ENCODE assay signal across 9 mouse cellular contexts in genomic region chr2:166082193-166082592, GRCm38 (mm10).
A peak's percentile ranks its signal among the peaks of the same experiment; 100 is the strongest.
DNase-seq lines count a peak whose midpoint lies in the region; ATAC-seq and TF ChIP-seq lines count a peak whose summit lies in the region.
"Had no signal": no experiment of that assay in that cellular context is flagged by ENCODE, and none has a peak within 500 bp of the region (broad histone marks: within the 10 kb centered on the region; RNA-seq: fewer than 3 reads in every experiment).

No protein-coding gene starts in this region.

- H3K27me3 ChIP-seq in CH12.LX (replicated peaks): peaks cover 8% of the 10 kb centered on the region
- H3K27me3 ChIP-seq in liver, embryonic 13.5 days: no peaks in the 10 kb centered on the region
- H3K27me3 ChIP-seq: limb, embryonic 12.5 days had no signal

- in situ Hi-C loops in CH12.LX (cut with MboI; ENCODE audit: low pct_ligation_motif_present, low pct_unique_long_range_greater_than_20kb, low sequenced_read_pairs): loop anchor here (25.0 kb wide), 2 partner anchors 545 to 705 kb away; partner anchors contain the start of gene Trp53rkb

- H3K27ac ChIP-seq in CH12.LX (ENCODE audit: insufficient read depth, low read depth): no peak overlapping the region
- H3K27ac ChIP-seq in liver, embryonic 13.5 days: no peak overlapping the region
- H3K27ac ChIP-seq: limb, embryonic 12.5 days had no signal

- no peak for TF ChIP-seq EP300 in CH12.LX (IDR thresholded peaks at IDR 0.05; ENCODE audit: low read length)

- no peaks in the 10 kb centered on the region for H3K79me2 ChIP-seq in CH12.LX (replicated peaks; ENCODE audit: control insufficient read depth, extremely low read depth, insufficient read depth, poor library complexity, severe bottlenecking)

- H3K4me3 ChIP-seq in CH12.LX (replicated peaks in 1 of 3; ENCODE audit: low read depth in 2 of 3, low read length in 2 of 3, poor library complexity in 1 of 3): no peak overlapping the region
- no peak overlapping the region for H3K4me3 ChIP-seq in liver, embryonic 13.5 days (replicated peaks)
- H3K4me3 ChIP-seq: limb, embryonic 12.5 days had no signal

- H3K4me2 ChIP-seq in CH12.LX (ENCODE audit: insufficient read depth, low read depth, poor library complexity, severe bottlenecking): no peak overlapping the region
- no peak overlapping the region for H3K4me2 ChIP-seq in liver, embryonic 13.5 days
- H3K4me2 ChIP-seq: limb, embryonic 12.5 days had no signal

- peak; percentile 82 for DNase-seq in 416B (ENCODE audit: low read depth)
- DNase-seq in CH12.LX (ENCODE audit: extremely low read depth): peak; percentile 78
- DNase-seq in c-Kit-positive CD71-positive TER-119-positive erythroid progenitor cells, embryonic 14.5 days (ENCODE audit: low spot score): peak; percentile 69
- DNase-seq in kidney, adult 9 months: peak; percentile 88
- DNase-seq in liver, embryonic 13.5 days: peak; percentile 57
- DNase-seq in right cerebral cortex, postnatal 36 days (ENCODE audit: low spot score in 2 of 2): peak; percentile 50 to 61

- no peaks in the 10 kb centered on the region for H3K9me3 ChIP-seq in CH12.LX (replicated peaks; ENCODE audit: low read length)
- no peaks in the 10 kb centered on the region for H3K9me3 ChIP-seq in liver, embryonic 13.5 days (replicated peaks)
- H3K9me3 ChIP-seq: limb, embryonic 12.5 days had no signal

- TF ChIP-seq POLR2A in CH12.LX (IDR thresholded peaks at IDR 0.05; ENCODE audit: low read depth, low read length): no peak

- no peak overlapping the region for H3K9ac ChIP-seq in CH12.LX (ENCODE audit: insufficient read depth, low read depth)
- no peak overlapping the region for H3K9ac ChIP-seq in liver, embryonic 13.5 days
- H3K9ac ChIP-seq: limb, embryonic 12.5 days had no signal

- dilution Hi-C loops in CH12.LX (cut with MboI; ENCODE audit: extremely low pct_ligation_motif_present, extremely low pct_unique_long_range_greater_than_20kb, low sequenced_read_pairs): no loop called here

- no peaks in the 10 kb centered on the region for H3K36me3 ChIP-seq in CH12.LX (replicated peaks in 1 of 2; ENCODE audit: control insufficient read depth in 1 of 2, insufficient read depth in 1 of 2, low read length in 1 of 2)
- H3K36me3 ChIP-seq in liver, embryonic 13.5 days: no peaks in the 10 kb centered on the region

- H3K4me1 ChIP-seq in CH12.LX (ENCODE audit: control insufficient read depth in 1 of 2, insufficient read depth in 2 of 2): peaks cover 8 to 38% of the 10 kb centered on the region in 2 experiments
- H3K4me1 ChIP-seq in liver, embryonic 13.5 days (replicated peaks): peaks cover 26% of the 10 kb centered on the region

- 32% methylated on average over 5 of the region's 5 CpGs for WGBS in liver, embryonic 13.5 days (ENCODE audit: insufficient replicate concordance)

- peak; percentile 36; the same call in 1 of the 2 replicates for ATAC-seq in frontal cortex, adult (ENCODE audit: low TSS enrichment)
- ATAC-seq in liver, embryonic 13.5 days (ENCODE audit: low read depth): no peak
- ATAC-seq in activated CD4-positive, CD25-positive, alpha-beta regulatory T cell, adult 4 months: no peak

- peak; percentile 67 for TF ChIP-seq RAD21 in CH12.LX (IDR thresholded peaks at IDR 0.05; ENCODE audit: low read depth, low read length)

- peak; percentile 72 to 84 for TF ChIP-seq CTCF in CH12.LX (conservative IDR thresholded peaks at IDR 0.05 in 1 of 2, IDR thresholded peaks at IDR 0.05 in 1 of 2; ENCODE audit: low read depth in 2 of 2, low read length in 2 of 2)

TF ChIP-seq in CH12.LX, 34 proteins besides CTCF, POLR2A, EP300 and RAD21:
- TF ChIP-seq PAX5 (IDR thresholded peaks at IDR 0.05; ENCODE audit: low read length) (no peak), SMC3 (IDR thresholded peaks at IDR 0.05; ENCODE audit: low read depth, low read length) (peak; percentile 56)
